Mouse (Mus musculus): ENCODE results near the gene Ly75. TPM values are rescaled to one million over a fixed set of nuclear protein-coding genes. Genes with fewer than 3 reads are reported as not detected.

The Ly75 gene
- polyA plus RNA-seq, 1 experiment from 2014 or later: 1.1 TPM

GRCm38 (mm10) chr2:60407387-60407786 lies 24.3 kb upstream of the Ly75 start:
- DNase-seq (ENCODE audit: low spot score) (no peak), ATAC-seq (ENCODE audit: low read depth) (no peak)
- Histone ChIP-seq H3K4me3 (ENCODE audit: low read depth, low read length) (no peak overlapping the region), H3K27ac (replicated peaks; ENCODE audit: low read depth, low read length) (no peak overlapping the region), H3K4me1 (ENCODE audit: control insufficient read depth, insufficient read depth, low read length) (no peaks in the 10 kb centered on the region), H3K9ac (ENCODE audit: low read depth, low read length) (no peak overlapping the region), H3K9me3 (ENCODE audit: control insufficient read depth, low read length) (no peaks in the 10 kb centered on the region), H3K36me3 (ENCODE audit: control insufficient read depth, insufficient read depth, low read length) (no peaks in the 10 kb centered on the region), H3K4me2 (ENCODE audit: low read depth, low read length) (no peak overlapping the region), H3K27me3 (replicated peaks; ENCODE audit: control insufficient read depth, insufficient read depth, low read length) (no peaks in the 10 kb centered on the region)
- WGBS: 84% methylated on average over 2 of the region's 2 CpGs

- H3K4me1 ChIP-seq (ENCODE audit: control insufficient read depth, insufficient read depth, low read length): no peaks in the 10 kb centered on the region
- DNase-seq (ENCODE audit: low spot score): no peak
- WGBS: 90% methylated on average over 5 of the region's 5 CpGs
- H3K27me3 ChIP-seq (replicated peaks; ENCODE audit: control insufficient read depth, insufficient read depth, low read length): no peaks in the 10 kb centered on the region
- H3K4me3 ChIP-seq (ENCODE audit: low read depth, low read length): no peak overlapping the region
- no peaks in the 10 kb centered on the region for H3K36me3 ChIP-seq (ENCODE audit: control insufficient read depth, insufficient read depth, low read length)
- no peak overlapping the region for H3K9ac ChIP-seq (ENCODE audit: low read depth, low read length)
- no peak overlapping the region for H3K27ac ChIP-seq (replicated peaks; ENCODE audit: low read depth, low read length)
- no peak for ATAC-seq (ENCODE audit: low read depth)
- no peak overlapping the region for H3K4me2 ChIP-seq (ENCODE audit: low read depth, low read length)
- no peaks in the 10 kb centered on the region for H3K9me3 ChIP-seq (ENCODE audit: control insufficient read depth, low read length)
These were observed 22.3 kb upstream of the Ly75 start for GRCm38 (mm10) chr2:60405431-60405830.

GRCm38 (mm10) chr2:60404763-60405162 lies 21.7 kb upstream of the Ly75 start:
- Histone ChIP-seq H3K9me3 (ENCODE audit: control insufficient read depth, low read length) (no peaks in the 10 kb centered on the region), H3K36me3 (ENCODE audit: control insufficient read depth, insufficient read depth, low read length) (no peaks in the 10 kb centered on the region), H3K27ac (replicated peaks; ENCODE audit: low read depth, low read length) (no peak overlapping the region), H3K4me2 (ENCODE audit: low read depth, low read length) (no peak overlapping the region), H3K9ac (ENCODE audit: low read depth, low read length) (no peak overlapping the region), H3K27me3 (replicated peaks; ENCODE audit: control insufficient read depth, insufficient read depth, low read length) (no peaks in the 10 kb centered on the region), H3K4me1 (ENCODE audit: control insufficient read depth, insufficient read depth, low read length) (no peaks in the 10 kb centered on the region), H3K4me3 (ENCODE audit: low read depth, low read length) (no peak overlapping the region)
- DNase-seq (ENCODE audit: low spot score) (no peak), ATAC-seq (ENCODE audit: low read depth) (no peak)
- WGBS: 94% methylated on average over 7 of the region's 7 CpGs

- H3K27ac ChIP-seq (replicated peaks; ENCODE audit: low read depth, low read length): no peak overlapping the region
- H3K36me3 ChIP-seq (ENCODE audit: control insufficient read depth, insufficient read depth, low read length): no peaks in the 10 kb centered on the region
- no peak overlapping the region for H3K9ac ChIP-seq (ENCODE audit: low read depth, low read length)
- H3K9me3 ChIP-seq (ENCODE audit: control insufficient read depth, low read length): no peaks in the 10 kb centered on the region
- H3K27me3 ChIP-seq (replicated peaks; ENCODE audit: control insufficient read depth, insufficient read depth, low read length): no peaks in the 10 kb centered on the region
- ATAC-seq (ENCODE audit: low read depth) (no peak), DNase-seq (ENCODE audit: low spot score) (no peak)
- no peak overlapping the region for H3K4me2 ChIP-seq (ENCODE audit: low read depth, low read length)
- 62% methylated on average over 5 of the region's 5 CpGs for WGBS
- H3K4me3 ChIP-seq (ENCODE audit: low read depth, low read length): no peak overlapping the region
- H3K4me1 ChIP-seq (ENCODE audit: control insufficient read depth, insufficient read depth, low read length): no peaks in the 10 kb centered on the region
These were observed 18.6 kb upstream of the Ly75 start for GRCm38 (mm10) chr2:60401694-60402093.

- no peaks in the 10 kb centered on the region for H3K27me3 ChIP-seq (replicated peaks; ENCODE audit: control insufficient read depth, insufficient read depth, low read length)
- ATAC-seq (ENCODE audit: low read depth) (no peak), DNase-seq (ENCODE audit: low spot score) (no peak)
- H3K9me3 ChIP-seq (ENCODE audit: control insufficient read depth, low read length): no peaks in the 10 kb centered on the region
- no peaks in the 10 kb centered on the region for H3K36me3 ChIP-seq (ENCODE audit: control insufficient read depth, insufficient read depth, low read length)
- H3K4me2 ChIP-seq (ENCODE audit: low read depth, low read length): no peak overlapping the region
- H3K27ac ChIP-seq (replicated peaks; ENCODE audit: low read depth, low read length): no peak overlapping the region
- H3K9ac ChIP-seq (ENCODE audit: low read depth, low read length): no peak overlapping the region
- WGBS: 67% methylated on average over 6 of the region's 6 CpGs
- no peaks in the 10 kb centered on the region for H3K4me1 ChIP-seq (ENCODE audit: control insufficient read depth, insufficient read depth, low read length)
- H3K4me3 ChIP-seq (ENCODE audit: low read depth, low read length): no peak overlapping the region
These were observed 10.7 kb upstream of the Ly75 start for GRCm38 (mm10) chr2:60393786-60394185.

- Histone ChIP-seq H3K4me2 (ENCODE audit: low read depth, low read length) (no peak overlapping the region), H3K36me3 (ENCODE audit: control insufficient read depth, insufficient read depth, low read length) (no peaks in the 10 kb centered on the region), H3K9me3 (ENCODE audit: control insufficient read depth, low read length) (no peaks in the 10 kb centered on the region), H3K9ac (ENCODE audit: low read depth, low read length) (no peak overlapping the region), H3K4me1 (ENCODE audit: control insufficient read depth, insufficient read depth, low read length) (no peaks in the 10 kb centered on the region), H3K4me3 (ENCODE audit: low read depth, low read length) (no peak overlapping the region), H3K27ac (replicated peaks; ENCODE audit: low read depth, low read length) (no peak overlapping the region), H3K27me3 (replicated peaks; ENCODE audit: control insufficient read depth, insufficient read depth, low read length) (no peaks in the 10 kb centered on the region)
- 69% methylated on average over 4 of the region's 4 CpGs for WGBS
- ATAC-seq (ENCODE audit: low read depth) (no peak), DNase-seq (ENCODE audit: low spot score) (no peak)
These were observed 9.2 kb upstream of the Ly75 start for GRCm38 (mm10) chr2:60392286-60392685.

GRCm38 (mm10) chr2:60387363-60387762 lies 4.3 kb upstream of the Ly75 start:
- Histone ChIP-seq H3K27me3 (replicated peaks; ENCODE audit: control insufficient read depth, insufficient read depth, low read length) (no peaks in the 10 kb centered on the region), H3K9ac (ENCODE audit: low read depth, low read length) (no peak overlapping the region), H3K4me3 (ENCODE audit: low read depth, low read length) (no peak overlapping the region), H3K9me3 (ENCODE audit: control insufficient read depth, low read length) (no peaks in the 10 kb centered on the region), H3K36me3 (ENCODE audit: control insufficient read depth, insufficient read depth, low read length) (no peaks in the 10 kb centered on the region), H3K4me2 (ENCODE audit: low read depth, low read length) (no peak overlapping the region), H3K4me1 (ENCODE audit: control insufficient read depth, insufficient read depth, low read length) (peaks cover 9% of the 10 kb centered on the region), H3K27ac (replicated peaks; ENCODE audit: low read depth, low read length) (no peak overlapping the region)
- ATAC-seq (ENCODE audit: low read depth) (no peak), DNase-seq (ENCODE audit: low spot score) (no peak)
- 72% methylated on average over 3 of the region's 3 CpGs for WGBS

GRCm38 (mm10) chr2:60386835-60387234 lies 3.7 kb upstream of the Ly75 start:
- DNase-seq (ENCODE audit: low spot score): no peak
- Histone ChIP-seq H3K4me3 (ENCODE audit: low read depth, low read length) (no peak overlapping the region), H3K36me3 (ENCODE audit: control insufficient read depth, insufficient read depth, low read length) (no peaks in the 10 kb centered on the region), H3K27ac (replicated peaks; ENCODE audit: low read depth, low read length) (no peak overlapping the region), H3K27me3 (replicated peaks; ENCODE audit: control insufficient read depth, insufficient read depth, low read length) (no peaks in the 10 kb centered on the region), H3K9ac (ENCODE audit: low read depth, low read length) (no peak overlapping the region), H3K4me1 (ENCODE audit: control insufficient read depth, insufficient read depth, low read length) (peaks cover 10% of the 10 kb centered on the region), H3K9me3 (ENCODE audit: control insufficient read depth, low read length) (no peaks in the 10 kb centered on the region), H3K4me2 (ENCODE audit: low read depth, low read length) (no peak overlapping the region)
- no peak for ATAC-seq (ENCODE audit: low read depth)
- WGBS: 75% methylated on average over 2 of the region's 2 CpGs

GRCm38 (mm10) chr2:60384763-60385085 lies 1.6 kb upstream of the Ly75 start:
- DNase-seq (ENCODE audit: low spot score): no peak
- Histone ChIP-seq H3K4me1 (ENCODE audit: control insufficient read depth, insufficient read depth, low read length) (peaks cover 10% of the 10 kb centered on the region), H3K4me3 (ENCODE audit: low read depth, low read length) (no peak overlapping the region), H3K4me2 (ENCODE audit: low read depth, low read length) (no peak overlapping the region), H3K27me3 (replicated peaks; ENCODE audit: control insufficient read depth, insufficient read depth, low read length) (no peaks in the 10 kb centered on the region), H3K36me3 (ENCODE audit: control insufficient read depth, insufficient read depth, low read length) (no peaks in the 10 kb centered on the region), H3K27ac (replicated peaks; ENCODE audit: low read depth, low read length) (no peak overlapping the region), H3K9ac (ENCODE audit: low read depth, low read length) (no peak overlapping the region), H3K9me3 (ENCODE audit: control insufficient read depth, low read length) (no peaks in the 10 kb centered on the region)
- no peak for ATAC-seq (ENCODE audit: low read depth)
